Mouse (Mus musculus) layer of hippocampus, postnatal 25 days (tissue): Measurements from ENCODE around the gene Tcf23. TPM values are rescaled to one million over a fixed set of nuclear protein-coding genes. Genes with fewer than 3 reads are reported as not detected.

Experiments
- DNase-seq, 2 experiments: peaks; one replicate each; pipeline ENCODE4 v3.0.0; 2022; ENCODE audit warnings: mixed read lengths in 2 of 2, low spot score in 1 of 2; ENCODE audit errors: extremely low spot score in 1 of 2
- total RNA-seq, 2 experiments: library from RNA; stranded (reverse); gene quantifications; 2 replicates each; pipeline ENCODE4 v1.2.3; 2021

Gene Tcf23
- under 1 TPM; 0.09 to 0.12 TPM for total RNA-seq

DNA sequence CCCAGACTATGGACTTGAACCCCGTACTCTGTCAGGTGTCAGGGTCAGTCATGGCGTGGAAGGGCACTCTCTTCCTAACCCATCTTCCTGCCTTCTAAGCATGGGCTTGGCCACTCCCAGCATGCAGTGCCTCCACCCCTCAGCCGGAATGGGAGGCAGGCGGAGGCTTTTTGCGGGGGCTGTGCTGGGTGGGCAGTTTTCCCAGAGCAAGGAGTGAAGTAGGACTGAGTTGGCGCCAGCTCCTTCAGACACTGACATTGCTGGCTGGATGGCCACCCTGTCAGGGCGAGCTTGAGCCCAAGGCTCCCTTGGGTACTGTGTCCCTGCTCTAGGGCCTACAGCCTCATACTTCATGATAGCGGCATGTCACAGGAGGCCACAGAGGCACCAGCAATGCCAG is at the start of gene Tcf23:
Gene Tcf23, plus strand, starts transcription at position 247 of the 400 bp plus-strand sequence.
- no peak for DNase-seq

GRCm38 (mm10) chr5:30918691-30919090 is 49.8 kb upstream of the Tcf23 start:
- DNase-seq = no peak

DNA sequence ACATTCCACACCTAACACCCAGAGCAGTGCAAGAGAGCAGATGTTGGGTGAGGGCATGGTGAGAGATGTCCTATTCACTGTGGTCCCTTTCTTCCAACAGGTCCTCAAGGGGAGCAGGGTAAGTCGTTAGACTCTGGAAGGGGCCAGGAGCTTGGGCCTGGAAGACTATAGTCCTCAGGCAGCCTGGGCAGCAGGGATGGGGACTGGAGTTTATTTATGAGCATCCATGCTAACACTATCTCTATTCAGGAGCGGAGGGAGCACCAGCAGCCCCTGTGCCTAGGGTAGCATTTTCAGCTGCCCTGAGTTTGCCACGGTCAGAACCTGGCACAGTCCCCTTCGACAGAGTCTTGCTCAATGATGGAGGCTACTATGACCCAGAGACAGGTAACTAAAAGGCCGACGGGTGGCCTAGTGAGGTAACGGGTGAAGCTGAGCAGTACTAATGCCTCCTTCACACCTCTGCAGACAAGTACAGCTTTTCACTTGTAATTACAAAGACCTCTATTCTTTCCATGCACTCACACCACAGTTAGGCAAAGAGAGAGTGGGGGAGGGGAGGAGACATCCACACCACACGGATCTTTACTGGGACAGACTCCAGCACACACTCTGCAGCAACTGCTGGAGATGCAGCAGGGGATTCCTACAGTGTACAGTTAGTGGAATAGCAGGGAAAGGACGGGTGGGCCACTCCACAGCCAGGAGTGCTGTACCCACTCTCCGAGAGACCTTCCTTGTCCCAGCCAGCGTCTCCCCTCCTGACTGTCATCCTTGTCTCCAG is 48.4 kb upstream of the Tcf23 start:
- DNase-seq = no peak

GRCm38 (mm10) chr5:30920621-30921020 is 47.8 kb upstream of the Tcf23 start:
- DNase-seq = no peak

GRCm38 (mm10) chr5:30921256-30922033 is 47.0 kb upstream of the Tcf23 start, which contains the start of gene Khk:
TSS of gene Khk (plus strand) at chr5:30921431.
- DNase-seq = peak; percentile 94 to 97

DNA sequence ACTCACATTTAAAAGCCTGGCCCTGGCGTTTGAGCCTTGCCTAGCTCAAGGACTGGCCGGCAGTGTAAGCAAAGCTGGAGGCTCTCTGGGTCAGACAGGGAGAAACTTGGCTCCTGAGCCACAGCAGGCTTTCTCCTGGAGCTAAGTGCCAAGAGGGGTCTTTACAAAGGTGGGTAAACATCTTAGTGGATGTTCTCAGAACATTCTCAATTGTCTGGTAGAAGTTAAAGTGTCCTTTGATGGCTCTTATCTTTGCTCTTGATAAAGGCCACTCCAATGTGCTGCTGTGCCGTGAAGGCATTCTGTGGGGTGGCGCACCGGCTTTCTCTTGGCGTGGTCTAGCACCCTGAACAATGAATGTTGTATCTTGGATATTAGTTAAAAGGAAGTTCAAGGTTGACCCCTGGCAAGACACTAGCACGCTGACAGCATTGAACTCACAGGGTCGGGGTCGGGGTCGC is 45.9 kb upstream of the Tcf23 start:
- no peak for DNase-seq

GRCm38 (mm10) chr5:30923119-30923518 is 45.3 kb upstream of the Tcf23 start:
- no peak for DNase-seq

DNA sequence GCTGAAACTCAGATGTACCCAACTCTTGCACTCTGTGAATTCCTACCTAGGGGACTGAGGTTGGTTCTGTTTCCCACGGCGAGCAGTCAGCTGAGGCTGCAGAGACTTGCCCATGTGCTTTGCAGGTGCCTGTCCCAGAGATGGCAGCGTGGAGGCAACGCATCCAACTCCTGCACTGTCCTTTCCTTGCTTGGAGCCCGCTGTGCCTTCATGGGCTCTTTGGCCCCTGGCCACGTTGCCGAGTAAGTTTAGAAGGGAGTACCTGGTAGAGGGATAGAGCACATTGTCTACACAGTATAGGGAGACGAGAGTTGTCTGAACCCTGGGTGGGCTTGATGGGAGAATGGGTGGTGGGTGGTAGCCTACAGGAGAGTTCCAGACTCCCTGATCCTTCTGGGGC is 43.8 kb upstream of the Tcf23 start:
- no peak for DNase-seq

GRCm38 (mm10) chr5:30925217-30925616 is 43.2 kb upstream of the Tcf23 start:
- DNase-seq = no peak

DNA sequence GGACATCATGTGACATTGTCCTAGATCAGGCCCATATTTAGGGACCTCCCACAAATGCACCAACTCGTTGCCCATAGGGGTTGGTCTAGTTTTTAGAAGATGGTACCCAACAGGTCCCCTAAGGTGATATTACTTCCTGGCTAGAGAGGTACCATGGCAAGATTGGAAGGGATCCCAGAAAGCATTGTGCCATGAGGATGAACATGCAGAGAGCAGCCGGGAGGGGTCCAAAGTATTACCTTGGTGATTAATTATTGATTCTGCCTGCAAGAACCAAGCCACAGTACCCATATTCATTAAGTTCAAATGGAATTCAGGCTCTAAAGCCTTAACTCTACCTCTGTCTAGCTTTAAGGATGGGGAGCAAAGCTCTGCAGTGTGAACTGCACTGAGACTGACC is 42.4 kb upstream of the Tcf23 start:
- no peak for DNase-seq

GRCm38 (mm10) chr5:30927945-30928529 is 40.4 kb upstream of the Tcf23 start:
- no peak for DNase-seq

DNA sequence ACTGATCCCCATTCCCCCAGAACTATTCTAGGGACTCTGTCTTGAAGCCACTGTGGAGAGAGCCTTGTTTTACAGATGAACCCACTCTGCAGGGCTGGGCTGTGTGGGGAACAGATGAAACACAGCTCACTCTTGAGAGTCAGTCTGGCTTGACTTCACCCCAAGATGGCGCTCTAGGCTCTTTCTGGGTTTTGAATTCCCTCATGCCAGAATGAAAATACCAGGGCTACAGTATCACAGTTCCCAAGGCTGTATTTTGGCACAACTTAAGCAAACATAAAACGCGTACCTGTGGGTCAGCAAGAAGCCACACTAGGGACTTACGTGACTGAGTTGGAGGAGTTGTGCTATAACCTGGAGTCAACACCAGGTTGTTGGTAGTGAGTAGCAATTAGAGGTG is 38.3 kb upstream of the Tcf23 start:
- DNase-seq = peak; percentile 66 to 90

- DNase-seq = no peak
Measured at GRCm38 (mm10) chr5:30930846-30931245, 37.6 kb upstream of the Tcf23 start.

- no peak for DNase-seq
Measured at GRCm38 (mm10) chr5:30931378-30931777, 37.1 kb upstream of the Tcf23 start.

DNA sequence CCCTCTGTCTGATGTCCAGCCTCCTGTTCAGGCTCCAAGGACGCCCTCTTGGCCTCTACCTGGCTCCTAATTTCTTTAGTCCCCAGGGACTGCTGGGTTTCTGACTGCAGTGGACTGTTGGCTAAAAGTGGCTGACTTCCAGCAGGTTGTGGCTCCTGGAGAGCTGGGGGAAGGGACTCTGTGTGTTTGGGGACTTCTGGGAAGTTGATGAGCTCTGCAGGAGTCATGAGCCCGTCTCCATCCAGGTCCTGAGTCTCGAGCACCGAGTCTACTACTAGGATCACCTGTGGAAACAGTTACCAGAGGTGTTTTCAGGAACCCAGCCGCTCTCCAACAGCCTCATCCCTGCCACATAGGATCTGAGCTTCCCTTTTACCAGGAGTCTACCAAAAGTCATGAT is 34.8 kb upstream of the Tcf23 start:
- no peak for DNase-seq

DNA sequence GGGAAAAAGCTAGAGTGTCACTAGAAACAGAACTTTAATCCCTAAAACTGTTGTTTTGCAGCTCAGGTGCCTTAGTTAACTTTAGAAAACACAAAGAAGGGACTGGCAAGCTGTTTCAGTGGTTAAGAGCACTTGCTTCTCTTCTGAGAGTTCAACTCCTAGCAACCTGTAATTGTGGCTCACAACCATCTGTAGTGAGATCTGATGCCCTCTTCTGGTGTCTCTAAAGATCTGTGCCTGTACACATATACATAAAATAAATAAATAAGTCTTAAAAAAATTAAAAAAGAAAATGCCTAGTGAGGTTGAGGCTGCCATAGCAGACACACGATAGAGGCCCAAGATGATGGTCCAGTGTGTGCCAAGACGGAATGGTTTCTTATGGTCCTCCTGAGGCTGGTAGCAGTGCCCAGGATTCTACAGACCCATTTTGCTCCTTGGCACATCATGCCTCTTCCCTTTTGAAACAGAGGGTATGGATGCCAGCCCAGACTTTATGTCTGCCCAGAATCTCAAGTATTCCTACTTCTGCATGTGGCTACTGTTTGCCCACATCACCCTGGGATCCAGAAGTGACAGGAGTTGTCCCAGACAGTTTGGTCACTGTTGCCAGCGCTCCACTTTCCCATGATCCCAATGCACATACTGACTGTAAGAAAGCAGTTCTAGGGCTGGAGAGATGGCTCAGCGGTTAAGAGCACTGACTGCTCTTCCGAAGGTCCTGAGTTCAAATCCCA is 33.6 kb upstream of the Tcf23 start:
- DNase-seq = no peak

GRCm38 (mm10) chr5:30943004-30943403 is 25.5 kb upstream of the Tcf23 start:
- DNase-seq = no peak

DNA sequence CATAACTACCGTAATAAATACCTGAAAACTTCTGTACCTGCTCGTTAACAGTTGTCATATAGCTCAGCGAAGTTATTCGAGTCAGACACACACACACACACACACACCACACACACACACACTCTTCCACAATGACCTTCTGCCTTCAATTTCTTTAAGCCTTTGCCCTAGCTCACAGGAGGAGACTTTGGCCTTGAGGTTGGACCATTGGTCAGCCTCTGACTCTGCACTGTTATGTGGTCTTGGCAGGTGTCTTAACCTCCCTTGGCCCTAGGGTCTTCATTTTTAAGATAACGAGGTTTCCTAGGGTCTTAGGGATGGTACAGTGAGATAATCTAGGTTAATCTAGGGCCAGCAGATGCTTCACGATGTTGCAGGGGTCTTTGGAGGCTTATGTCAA is 24.1 kb upstream of the Tcf23 start:
- DNase-seq = no peak

- peak; percentile 53 to 54 for DNase-seq
Measured at GRCm38 (mm10) chr5:30944956-30945781, 23.3 kb upstream of the Tcf23 start, which contains the start of gene Cgref1. TSS of gene Cgref1 (minus strand) at chr5:30945591.

GRCm38 (mm10) chr5:30948620-30949019 is 19.8 kb upstream of the Tcf23 start:
- no peak for DNase-seq
